Mouse (Mus musculus): ENCODE measurements at regions not wholly inside any gene's neighbourhood (a gene's known extent, or its start where the extent isn't known, plus 50 kb on each side); places are given as distances from the start of the nearest gene placed in this dataset.

DNA sequence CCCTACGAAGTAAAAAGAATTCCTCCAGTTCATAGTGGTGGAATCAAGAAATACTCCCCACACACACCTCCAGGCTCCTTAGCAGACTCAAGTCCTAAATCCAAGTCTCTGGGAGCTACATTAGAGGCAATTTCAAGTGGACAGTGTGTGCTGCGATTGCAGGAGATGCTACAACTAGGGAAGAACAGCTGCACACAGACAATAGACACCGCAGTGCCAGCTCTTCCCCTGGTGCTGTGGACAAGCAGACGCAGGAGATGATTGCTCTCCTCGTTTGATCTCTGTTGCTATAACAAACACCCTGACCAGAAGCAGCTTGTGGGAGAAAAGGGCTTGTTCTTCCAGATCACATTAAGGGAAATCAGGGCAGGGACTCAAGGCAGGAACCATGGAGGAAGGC is 517.1 kb upstream of the Adam5 start:
- in situ Hi-C loops (cut with MboI, MseI): no loop called here

DNA sequence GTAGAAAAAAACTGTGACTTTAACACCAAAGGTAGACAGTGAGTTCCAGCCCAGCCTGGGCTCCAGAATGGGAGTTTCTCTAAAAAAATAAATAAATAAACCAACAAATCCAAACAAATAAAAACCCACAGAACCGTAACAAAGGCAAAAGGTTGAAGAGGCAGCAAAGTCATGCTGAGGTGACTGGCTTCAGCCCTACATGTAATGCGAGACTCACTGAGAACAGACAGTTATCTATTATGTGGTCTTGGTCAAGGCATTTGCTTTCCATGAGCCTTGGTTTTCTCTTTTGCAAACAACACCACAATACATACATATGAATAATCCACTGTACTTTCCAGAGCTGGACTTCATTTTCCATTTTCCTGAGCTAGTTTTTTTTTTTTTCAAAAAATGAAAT is 516.6 kb upstream of the Adam5 start:
- in situ Hi-C loops (cut with MboI, MseI): no loop called here

GRCm38 (mm10) chr8:25332120-25332607 is 508.0 kb upstream of the Adam5 start:
- in situ Hi-C loops (cut with MboI, MseI): no loop called here

DNA sequence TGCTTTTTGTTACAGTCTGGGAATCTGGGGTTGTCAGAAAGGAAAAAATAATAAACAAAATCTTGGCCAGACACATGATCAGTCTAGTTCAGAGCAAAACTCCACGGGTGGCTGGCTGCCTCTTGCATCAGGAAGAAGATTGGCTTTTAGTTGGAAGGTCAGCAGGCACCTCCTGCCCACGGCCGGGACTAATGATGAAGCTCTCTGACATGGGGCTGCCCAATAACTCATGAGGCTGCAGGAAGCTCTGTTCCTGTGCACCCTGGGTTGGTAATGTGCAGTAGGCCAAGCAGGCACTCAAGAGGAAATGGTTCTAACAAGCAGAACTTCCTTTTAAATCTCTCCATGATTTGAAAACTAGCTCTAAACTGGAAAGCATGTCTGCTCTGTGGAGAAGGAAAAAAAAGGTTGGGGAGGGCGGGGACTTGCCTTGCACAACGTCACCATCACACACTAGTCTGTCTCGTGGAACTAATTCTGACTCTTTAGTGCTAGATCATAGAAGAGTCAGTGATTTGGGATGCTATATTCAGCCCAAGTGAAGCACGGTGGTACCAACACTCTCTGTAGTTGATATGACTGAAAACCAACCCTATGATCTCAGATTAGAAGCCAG is 507.1 kb upstream of the Adam5 start:
- in situ Hi-C loops (cut with MboI, MseI): no loop called here

DNA sequence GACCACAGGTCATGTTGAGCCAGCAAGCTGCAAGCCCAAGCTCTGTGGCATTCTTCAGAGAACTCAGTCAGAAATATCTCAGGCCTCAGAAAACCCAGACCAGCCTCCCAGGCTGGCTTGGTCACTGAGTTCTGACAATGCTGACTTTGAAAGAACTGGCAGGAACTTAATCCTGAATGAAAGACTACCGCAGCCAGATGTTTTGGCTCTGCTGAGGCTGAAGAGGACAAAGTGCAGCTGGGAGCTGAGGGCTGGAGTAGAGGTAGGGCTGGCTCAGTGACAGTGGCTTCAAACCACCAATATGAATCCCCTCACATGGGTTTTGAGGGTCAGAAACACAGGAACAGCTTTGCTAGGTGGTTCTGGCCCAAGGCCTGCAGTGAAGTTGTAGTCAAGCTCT is 505.6 kb upstream of the Adam5 start:
- in situ Hi-C loops (cut with MboI, MseI): no loop called here

GRCm38 (mm10) chr8:25328318-25328717 is 504.1 kb upstream of the Adam5 start:
- in situ Hi-C loops (cut with MboI, MseI): no loop called here

- in situ Hi-C loops (cut with MboI, MseI): no loop called here
Measured at GRCm38 (mm10) chr8:25326930-25327329, 502.8 kb upstream of the Adam5 start.

GRCm38 (mm10) chr8:25326257-25326656 is 502.1 kb upstream of the Adam5 start:
- in situ Hi-C loops (cut with MboI, MseI): no loop called here

- in situ Hi-C loops (cut with MboI, MseI): no loop called here
Measured at GRCm38 (mm10) chr8:25324731-25325130, 500.6 kb upstream of the Adam5 start.

- in situ Hi-C loops (cut with MboI, MseI): no loop called here
Measured at GRCm38 (mm10) chr8:25323643-25324420, 499.7 kb upstream of the Adam5 start.

DNA sequence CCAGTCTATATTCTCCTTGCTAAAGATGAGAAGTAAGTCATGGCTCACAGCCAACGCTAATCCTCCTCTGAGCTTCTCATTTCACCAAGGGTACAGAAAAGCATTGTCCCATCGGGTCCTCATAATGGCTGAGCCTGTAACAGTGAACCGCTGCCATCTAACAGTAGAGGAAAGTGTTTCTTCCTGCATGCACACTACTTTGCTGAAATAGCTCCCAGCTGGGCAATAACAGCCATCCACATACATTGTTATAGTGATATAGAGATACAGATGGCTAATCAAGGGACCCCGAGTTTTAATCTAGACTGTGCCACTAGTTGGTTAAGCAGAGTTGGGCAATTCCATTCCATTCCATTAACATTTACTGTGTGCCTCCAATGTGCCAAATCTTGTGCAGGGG is 492.2 kb upstream of the Adam5 start:
- in situ Hi-C loops (cut with MboI, MseI): no loop called here

GRCm38 (mm10) chr8:25311811-25312533 is 487.8 kb upstream of the Adam5 start:
- in situ Hi-C loops (cut with MboI, MseI): no loop called here

GRCm38 (mm10) chr8:25307956-25308355 is 483.8 kb upstream of the Adam5 start:
- in situ Hi-C loops (cut with MboI, MseI): loop anchor here (10.0 kb wide), 1 partner anchor 1267 kb away; no protein-coding TSS in a partner anchor

DNA sequence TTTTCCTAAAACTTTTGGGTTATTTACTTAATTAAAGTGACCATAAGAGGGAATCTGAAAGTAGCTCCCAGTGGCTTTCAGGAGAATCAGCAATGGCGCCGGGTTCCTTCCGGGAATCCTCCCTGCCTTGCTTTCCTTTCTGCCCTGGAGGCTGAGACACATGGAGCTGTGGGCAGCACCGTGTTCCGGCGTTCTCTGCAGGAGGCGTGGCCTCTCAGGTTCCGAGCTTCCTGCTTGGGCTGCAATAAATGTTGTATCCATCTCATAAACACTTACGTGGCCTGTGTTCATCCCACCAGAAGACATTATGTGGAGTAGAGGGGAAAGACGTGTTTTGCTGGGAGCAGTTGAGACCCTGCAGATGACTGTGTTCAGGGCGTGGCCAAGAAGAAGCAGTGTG is 483.3 kb upstream of the Adam5 start:
- in situ Hi-C loops (cut with MboI, MseI): loop anchor here (10.0 kb wide), 1 partner anchor 1267 kb away; no protein-coding TSS in a partner anchor

DNA sequence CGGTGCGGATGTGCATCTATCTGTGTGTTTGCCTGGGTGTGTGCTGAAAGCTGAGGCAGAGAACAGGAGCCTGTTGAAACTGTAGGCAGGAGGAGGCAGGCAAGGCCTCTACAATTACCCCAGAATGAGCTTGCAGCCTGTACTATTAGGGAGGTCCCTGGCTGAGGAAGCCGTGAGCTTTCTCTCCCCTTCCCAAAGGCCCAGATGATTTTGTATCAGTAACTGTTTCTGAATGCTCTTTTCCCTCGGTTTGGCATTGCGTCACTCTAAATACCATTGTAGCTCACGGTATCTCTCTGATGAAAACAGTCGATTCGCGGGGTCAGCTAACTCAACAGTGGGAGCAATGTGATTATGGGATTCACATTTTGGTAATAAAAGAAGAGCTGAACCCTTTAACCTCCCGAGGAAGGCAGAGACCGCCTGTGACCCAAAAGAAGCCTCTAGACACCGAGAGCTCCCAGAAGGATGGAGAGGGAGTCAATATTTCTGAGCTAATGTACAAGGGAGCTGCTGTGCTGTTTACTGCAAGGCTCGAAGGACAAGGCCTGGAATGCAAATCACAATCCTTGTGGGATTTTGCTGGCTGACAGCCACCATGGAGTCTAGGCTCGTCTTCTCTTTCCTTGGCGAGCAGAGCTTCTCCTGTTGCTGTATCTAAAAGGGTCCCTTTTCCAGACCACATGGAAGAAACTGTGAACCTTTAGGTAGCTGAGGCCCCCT is 482.8 kb upstream of the Adam5 start:
- in situ Hi-C loops (cut with MboI, MseI): loop anchor here (10.0 kb wide), 1 partner anchor 1268 kb away; no protein-coding TSS in a partner anchor

Data from T-helper 1 cell (primary cell).